Mouse (Mus musculus) neural tube, postnatal 0 days (tissue): ENCODE measurements around the gene Abca3. TPM values are rescaled to one million over a fixed set of nuclear protein-coding genes. Genes with fewer than 3 reads are reported as not detected.

Experiments
- microRNA-seq: library from miRNA; unstranded; fragments of <30 nt; microRNA quantifications from one replicate; pipeline ENCODE4, GENCODE M21; 2016
- polyA plus RNA-seq: library from polyadenylated mRNA; unstranded; fragments of >200 nt; fragmentation: Nextera tagmentation; extraction: Ambion mirVana; gene quantifications from 2 replicates; pipeline ENCODE4 v1.2.1, GENCODE M21; 2015

The Abca3 gene
- 28.5 and 29.8 TPM in 2 replicates for polyA plus RNA-seq

GRCm38 (mm10) chr17:24351760-24352357, at the start of gene Abca3:
TSS of gene Abca3 (plus strand) at chr17:24351950.

GRCm38 (mm10) chr17:24350926-24351759, 607 bp upstream of the Abca3 start, which contains the start of gene Abca17:
TSS of gene Abca17 (minus strand) at chr17:24351068.

GRCm38 (mm10) chr17:24414230-24414976, 62.7 kb downstream of the Abca3 start, which contains the start of gene Rnps1:
TSS of gene Rnps1 (plus strand) at chr17:24414565.

GRCm38 (mm10) chr17:24426471-24427169, 74.9 kb downstream of the Abca3 start, which contains the start of gene Eci1:
TSS of gene Eci1 (plus strand) at chr17:24426641.

GRCm38 (mm10) chr17:24442632-24443155, 90.9 kb downstream of the Abca3 start, which contains the start of gene Dnase1l2:
TSS of gene Dnase1l2 (minus strand) at chr17:24443105.

Small RNAs within 50 kb of the gene (microRNA-seq; reads per million reads assigned to microRNA genes)
- gene Gm24427 = not detected

Other genes with a start within 250 kb of the Abca3 start
- 59.2 and 60.0 TPM in 2 replicates for gene Pdpk1, start 201.0 kb upstream of the Abca3 start, polyA plus RNA-seq
- gene Amdhd2, start 188.2 kb upstream of the Abca3 start, polyA plus RNA-seq = 39.4 and 44.0 TPM in 2 replicates
- 2,504 and 2,539 TPM in 2 replicates for gene Atp6v0c, start 182.2 kb upstream of the Abca3 start, polyA plus RNA-seq
- gene Tbc1d24, start 146.4 kb upstream of the Abca3 start, polyA plus RNA-seq = 20.0 and 23.7 TPM in 2 replicates
- gene Ntn3, start 142.4 kb upstream of the Abca3 start, polyA plus RNA-seq = 6.5 and 6.6 TPM in 2 replicates
- 9.1 and 9.7 TPM in 2 replicates for gene Tedc2, start 131.1 kb upstream of the Abca3 start, polyA plus RNA-seq
- gene Ccnf, start 100.5 kb upstream of the Abca3 start, polyA plus RNA-seq = 5.6 and 8.1 TPM in 2 replicates
- 1.4 and 1.8 TPM in 2 replicates for gene Abca17, start 882 bp upstream of the Abca3 start, polyA plus RNA-seq
- gene Rnps1, start 62.6 kb downstream of the Abca3 start, polyA plus RNA-seq = 224 and 246 TPM in 2 replicates
- gene Eci1, start 74.7 kb downstream of the Abca3 start, polyA plus RNA-seq = 67.5 and 76.3 TPM in 2 replicates
- gene Dnase1l2, start 91.2 kb downstream of the Abca3 start, polyA plus RNA-seq = 2.2 and 2.7 TPM in 2 replicates
- 33.1 and 43.4 TPM in 2 replicates for gene E4f1, start 118.4 kb downstream of the Abca3 start, polyA plus RNA-seq
- 108 and 113 TPM in 2 replicates for gene Pgp, start 118.4 kb downstream of the Abca3 start, polyA plus RNA-seq
- 2.1 and 3.0 TPM in 2 replicates for gene Bricd5, start 121.9 kb downstream of the Abca3 start, polyA plus RNA-seq
- gene Mlst8, start 127.1 kb downstream of the Abca3 start, polyA plus RNA-seq = 24.4 and 25.9 TPM in 2 replicates
- 62.8 and 68.5 TPM in 2 replicates for gene Caskin1, start 136.7 kb downstream of the Abca3 start, polyA plus RNA-seq
- 50.6 and 60.2 TPM in 2 replicates for gene Traf7, start 176.0 kb downstream of the Abca3 start, polyA plus RNA-seq
- 12.8 and 13.8 TPM in 2 replicates for gene Rab26, start 182.3 kb downstream of the Abca3 start, polyA plus RNA-seq
- gene Pkd1, start 197.9 kb downstream of the Abca3 start, polyA plus RNA-seq = 23.6 and 24.9 TPM in 2 replicates